Mouse (Mus musculus) kidney, adult 11 months (tissue): ENCODE measurements around the gene Cmas.

ENCODE experiments used
- DNase-seq: peaks from one replicate; pipeline ENCODE4 v3.0.0; 2022

Gene Cmas

DNA sequence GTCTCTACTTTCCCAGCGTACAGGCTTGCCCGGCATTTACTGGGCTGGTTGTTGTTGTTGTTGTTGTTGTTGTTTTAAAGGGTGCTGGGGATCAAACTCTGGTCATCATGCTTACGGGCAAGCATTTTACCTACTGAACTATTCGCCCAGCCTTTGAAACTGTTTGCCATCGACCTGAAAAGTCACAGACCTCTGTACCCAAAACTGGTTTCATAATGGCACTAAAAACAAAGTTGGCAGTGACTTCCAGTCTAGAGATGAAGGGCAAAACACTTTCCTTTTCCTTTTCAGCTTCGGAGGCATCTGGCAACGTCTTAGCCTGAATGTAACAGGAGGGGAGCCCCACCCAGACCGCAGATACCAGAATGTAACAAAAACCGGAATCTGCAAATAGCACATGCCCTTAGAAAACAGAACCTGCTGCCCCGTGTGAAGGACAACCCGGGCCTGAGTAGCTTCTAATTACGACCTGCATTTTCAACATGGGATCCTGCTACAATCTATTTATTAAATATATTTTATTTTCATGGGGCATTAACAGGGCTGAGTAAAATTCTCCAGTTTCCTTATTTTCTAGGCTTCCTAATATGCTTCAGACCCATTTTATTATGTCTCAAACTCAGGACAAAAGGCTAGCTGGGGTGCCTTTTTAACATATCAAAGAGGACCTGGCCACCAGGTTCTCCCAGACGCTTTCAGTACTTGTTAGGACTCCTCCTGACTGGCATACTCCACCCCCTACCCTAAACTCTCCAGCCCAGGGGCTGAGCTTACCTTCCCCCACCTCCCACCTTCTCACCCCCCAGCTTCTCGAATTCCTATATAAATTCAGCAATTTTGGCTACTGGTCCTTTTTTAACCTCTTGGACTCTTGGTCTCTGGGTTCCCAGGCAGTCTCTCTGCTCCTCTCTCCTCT is 3.9 kb upstream of the Cmas start:
- no peak for DNase-seq

DNA sequence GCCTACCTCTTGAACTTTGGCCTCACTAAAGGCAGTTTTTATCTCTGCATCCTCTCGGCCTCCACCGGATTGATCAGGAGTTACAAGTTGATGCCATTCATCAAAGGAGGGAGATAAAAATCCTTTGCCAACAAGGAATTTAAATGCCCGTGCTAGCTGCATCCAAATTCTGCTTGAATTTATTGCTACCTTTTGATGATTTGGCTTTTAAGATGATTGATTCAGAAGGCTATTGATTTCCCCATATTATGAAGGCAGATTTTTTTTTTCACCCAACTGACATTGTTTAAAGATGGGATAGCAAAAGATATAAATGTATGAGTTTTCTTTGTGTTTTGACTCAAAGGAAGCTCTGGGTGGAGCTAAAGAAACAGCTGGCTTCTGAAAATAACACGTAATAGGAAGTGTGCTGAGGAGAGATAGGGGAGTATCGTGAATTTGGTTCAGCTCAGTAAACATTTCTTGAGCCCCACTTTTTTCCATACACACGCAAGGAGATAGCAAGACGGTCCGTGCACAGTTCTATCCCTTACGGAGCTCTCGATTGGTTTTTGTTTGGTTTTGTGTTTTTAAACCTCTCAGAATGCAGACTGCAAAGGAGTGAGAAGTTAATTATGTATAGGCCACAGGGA is 964 bp downstream of the Cmas start:
- DNase-seq = no peak

DNA sequence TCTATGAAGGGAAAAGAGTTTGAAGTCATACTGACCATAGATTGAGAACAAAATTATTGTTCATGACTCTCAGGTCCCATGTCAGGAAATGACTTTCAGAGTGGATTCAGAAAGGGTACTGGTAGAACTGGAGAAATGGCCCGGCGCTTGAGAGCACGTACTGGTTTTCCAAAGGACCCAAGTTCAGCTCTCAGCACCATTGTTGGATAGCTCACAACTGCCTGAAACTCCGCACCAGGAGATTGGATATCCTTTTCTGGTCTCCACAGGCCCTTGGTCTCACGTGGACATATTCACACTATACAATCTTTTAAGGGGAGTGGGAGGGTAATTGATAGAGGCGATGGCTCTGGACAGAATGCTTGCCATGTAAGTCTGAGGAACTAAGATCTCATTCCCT is 1.5 kb downstream of the Cmas start:
- no peak for DNase-seq

DNA sequence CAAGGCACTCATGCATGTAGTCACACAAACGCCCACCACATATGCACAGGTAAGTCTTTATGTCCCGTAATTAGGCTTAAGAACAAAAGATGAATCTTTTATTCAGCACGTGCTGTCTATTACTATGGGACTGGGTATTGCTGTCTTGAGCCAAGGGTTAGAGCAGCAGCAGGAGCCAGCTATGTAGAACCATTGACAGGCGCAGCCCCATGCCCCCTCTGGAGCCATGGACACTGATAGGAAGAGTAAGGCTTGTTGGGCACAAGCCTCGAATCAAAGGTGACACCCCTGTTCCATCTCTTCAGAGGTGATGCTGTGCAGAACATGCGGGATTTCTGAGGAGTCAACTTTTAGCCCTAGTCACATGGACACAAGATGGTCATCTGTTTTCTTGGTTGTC is 2.1 kb downstream of the Cmas start:
- DNase-seq = no peak

DNA sequence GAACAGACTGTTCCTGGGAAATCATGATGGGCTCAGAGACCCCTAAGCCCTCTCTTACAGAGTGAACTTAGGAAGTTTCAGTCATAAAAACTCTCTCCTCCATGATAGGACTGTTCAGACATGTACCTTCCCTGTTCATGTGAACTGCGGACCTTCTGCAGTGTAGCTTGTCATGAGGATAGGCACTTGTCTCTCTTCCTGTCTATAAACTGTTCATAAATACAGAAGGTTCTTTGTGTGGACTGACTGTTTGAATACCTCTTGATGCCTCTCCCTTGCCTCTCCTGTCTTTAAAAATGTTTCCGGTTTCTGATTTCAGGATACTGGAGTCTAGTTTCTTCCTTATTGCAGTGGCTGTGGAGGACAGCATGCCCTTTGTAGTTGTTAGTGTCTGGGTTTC is 3.1 kb downstream of the Cmas start:
- DNase-seq = no peak

DNA sequence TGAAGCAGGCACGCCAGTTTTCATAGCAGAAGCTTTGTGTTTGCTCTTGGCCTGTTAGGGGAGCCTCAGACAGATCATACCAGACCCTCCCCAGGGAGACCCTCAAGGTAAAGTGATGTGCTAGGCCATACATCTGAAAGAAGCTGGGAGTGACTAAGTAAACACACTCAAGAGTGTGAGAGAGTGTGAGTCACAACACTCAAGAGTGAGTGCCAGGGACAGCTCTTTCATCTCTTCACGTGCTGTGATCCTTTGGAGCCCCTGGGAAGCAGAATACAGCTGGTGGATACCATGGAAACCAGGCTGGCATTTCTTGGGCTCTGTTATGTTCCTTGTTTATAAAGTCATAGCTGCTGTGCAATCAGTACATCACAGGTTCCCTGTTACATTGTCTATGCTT is 8.4 kb downstream of the Cmas start:
- no peak for DNase-seq

DNA sequence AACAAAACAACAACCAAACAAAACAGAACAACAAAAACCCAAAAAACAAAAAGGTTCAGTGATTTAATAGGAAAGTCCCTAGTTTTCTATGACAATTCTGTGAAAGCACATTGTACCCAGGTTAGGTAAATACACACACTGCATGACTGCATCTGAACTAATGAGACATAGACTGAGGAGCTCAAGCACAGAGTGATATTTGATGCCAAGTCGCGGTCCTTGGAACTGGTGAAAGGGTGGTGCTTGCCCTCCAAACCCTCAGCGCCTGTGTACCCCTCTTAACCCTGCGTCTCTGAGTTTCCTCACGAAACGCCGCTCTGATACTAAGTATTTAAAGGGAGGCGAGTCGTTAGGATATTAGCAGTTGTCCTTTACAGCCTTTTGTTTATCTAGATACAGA is 10.8 kb downstream of the Cmas start:
- no peak for DNase-seq

DNA sequence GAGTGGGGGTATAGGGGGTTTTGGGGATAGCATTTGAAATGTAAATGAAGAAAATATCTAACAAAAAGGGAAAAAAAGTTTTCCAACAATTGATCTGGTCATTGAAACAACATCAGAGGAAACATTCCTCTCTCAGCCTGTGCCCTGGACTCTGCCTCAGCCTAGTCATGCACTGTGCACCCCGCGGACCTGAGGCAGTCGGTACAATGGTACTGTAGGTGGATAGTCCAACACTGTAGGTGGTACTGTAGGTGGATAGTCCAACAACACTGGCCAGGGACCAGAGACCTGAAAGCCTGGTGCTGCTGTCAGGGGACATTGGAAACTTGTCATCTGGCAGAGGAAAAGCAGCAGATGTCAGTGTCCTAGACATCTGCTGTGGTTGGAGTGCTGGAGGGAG is 13.4 kb downstream of the Cmas start:
- peak; percentile 63 for DNase-seq

DNA sequence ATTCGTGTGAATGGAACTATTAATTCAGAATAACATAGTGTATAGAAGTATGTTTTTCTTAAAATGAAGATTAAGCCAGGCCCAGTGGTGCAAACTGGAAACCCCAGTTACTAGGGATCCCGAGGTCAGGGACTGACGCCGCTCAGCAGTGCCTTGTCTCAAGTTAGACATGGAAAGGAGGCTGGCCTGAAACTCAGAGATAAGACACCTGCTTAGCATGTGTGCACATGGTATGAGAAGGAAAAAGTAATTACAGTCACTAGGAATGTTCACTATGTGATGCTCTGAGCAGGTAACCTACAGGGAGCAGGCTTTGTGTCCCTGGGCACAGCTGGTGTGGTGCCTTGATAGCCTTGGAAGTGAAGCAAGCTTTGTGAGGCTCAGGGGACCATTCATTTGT is 15.2 kb downstream of the Cmas start:
- no peak for DNase-seq

DNA sequence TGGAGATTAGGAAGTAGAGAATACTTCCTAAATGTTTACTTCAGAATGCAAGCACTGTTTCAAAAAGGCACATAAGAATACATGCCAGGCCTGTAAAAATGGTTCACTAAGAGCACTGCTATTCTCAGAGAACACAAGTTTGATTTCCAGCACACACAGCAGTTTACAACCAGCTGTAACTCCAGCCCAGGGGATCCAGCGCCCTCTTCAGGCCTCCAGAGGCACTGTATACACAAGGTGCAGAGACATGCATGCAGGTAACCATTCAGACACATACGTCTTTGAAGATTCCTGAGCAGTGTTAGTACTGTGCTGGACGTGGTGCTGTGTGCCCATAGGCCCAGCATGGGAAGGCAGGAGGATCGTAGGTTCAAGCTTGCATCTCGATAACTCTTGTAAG is 17.1 kb downstream of the Cmas start:
- no peak for DNase-seq

DNA sequence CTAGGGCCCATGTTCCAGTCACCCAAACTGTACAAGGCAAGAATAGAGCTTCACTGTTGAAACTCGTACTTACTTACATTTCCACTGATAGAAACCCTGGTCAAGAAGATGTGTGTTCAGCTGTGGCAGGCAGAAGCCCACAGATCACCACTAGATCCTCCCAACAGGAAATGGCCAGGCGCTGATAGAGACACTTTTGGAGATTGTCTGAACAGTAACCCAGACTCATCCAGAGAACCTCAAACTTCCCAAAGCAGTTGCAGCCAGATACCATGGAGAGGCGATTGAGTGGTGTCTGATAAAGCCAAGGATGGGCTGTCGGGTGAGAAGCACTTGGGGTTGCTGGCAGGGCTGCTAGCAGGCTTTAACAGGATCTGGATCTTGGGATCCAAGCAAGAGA is 20.4 kb downstream of the Cmas start:
- no peak for DNase-seq

DNA sequence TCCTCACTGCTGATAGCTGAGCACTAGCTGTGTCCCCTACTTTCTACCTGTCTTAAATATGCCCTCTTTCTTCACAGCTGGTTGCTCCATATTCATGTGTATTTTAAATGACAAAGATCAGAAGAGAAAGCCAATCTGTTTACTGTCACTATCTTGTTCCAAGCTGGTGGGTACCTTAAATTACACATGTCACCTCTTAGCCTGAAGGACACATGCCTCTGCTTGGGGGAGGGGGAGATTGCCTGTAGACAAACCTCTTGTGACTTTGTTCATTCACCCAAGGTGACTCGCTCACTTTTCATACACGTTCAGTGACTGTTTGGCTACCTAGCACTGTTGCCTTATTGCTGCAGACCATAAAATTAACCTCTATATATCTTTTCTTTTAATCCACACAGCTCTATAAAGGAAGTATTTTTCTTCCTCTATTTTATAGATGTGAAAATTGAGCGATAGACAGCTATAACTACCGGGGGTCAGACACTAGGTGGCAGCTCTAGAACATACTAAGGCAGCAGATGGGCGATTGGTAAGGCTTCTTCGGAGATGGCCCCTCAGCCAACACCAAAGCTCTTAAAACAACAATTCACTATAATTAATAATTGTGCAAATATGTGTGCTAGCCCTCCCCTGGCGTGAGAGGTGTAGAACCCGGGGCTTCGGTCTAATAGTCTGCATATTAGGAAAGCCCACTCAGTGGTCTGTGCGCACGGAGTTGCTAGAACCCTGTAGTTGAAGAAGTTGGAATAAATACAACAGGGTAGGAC is 22.7 kb downstream of the Cmas start:
- peak; percentile 21 for DNase-seq

DNA sequence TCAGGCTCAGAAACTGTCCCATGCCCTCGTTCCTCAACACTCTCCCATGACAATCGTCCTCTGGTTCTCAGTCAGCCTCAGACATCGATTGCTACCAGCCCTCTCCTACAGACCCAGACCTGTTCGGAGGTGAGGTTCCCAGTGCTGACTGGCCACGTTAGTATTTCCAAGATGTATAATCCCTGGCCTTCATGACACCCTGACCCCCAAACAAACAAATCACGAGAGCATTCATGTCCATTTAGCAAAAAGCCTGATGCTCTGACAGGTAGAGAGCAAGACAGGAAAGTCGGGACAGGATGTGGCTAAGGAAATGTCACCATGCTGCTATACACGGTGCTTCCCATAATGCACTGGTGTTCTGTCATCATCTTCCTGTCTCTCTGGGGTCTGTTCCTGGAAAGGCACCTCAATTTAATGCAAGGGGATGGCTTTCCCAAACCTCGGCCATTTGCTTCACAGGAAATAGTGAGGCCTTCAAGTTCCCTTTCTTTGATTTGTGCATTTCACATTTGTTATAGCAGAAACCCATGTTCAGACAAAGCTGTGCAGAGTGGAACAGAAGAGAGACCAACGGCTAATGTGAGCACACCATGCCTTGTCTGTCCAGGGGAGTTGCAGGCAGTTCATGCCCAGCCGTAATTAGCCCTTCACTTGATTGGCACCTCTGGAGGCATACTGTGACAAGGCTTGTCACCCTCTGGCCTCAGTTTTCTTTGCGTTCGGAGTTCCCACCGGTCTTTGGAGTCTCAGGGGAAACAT is 23.5 kb downstream of the Cmas start:
- DNase-seq = no peak

DNA sequence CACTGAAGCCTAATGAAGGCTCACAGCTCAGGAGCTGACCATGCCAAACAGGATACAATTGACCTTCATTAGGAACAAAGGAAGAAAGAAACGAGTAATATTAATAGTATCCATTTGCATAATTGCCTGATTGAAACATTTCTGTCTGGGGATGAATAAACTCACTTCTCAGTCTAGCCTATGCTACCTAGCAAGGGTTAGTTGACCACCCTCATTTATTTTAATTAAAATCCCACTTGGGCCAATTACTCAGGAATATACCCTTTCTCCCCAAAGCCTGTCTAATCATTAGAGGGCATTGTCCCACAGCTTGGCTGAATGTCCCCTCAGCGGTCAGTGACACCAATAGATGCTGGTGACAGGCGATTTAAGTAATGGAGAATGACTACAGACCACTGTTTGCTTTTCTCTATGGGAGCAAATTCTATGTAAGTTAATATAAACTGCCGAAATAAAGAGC is 24.1 kb downstream of the Cmas start:
- DNase-seq = no peak

DNA sequence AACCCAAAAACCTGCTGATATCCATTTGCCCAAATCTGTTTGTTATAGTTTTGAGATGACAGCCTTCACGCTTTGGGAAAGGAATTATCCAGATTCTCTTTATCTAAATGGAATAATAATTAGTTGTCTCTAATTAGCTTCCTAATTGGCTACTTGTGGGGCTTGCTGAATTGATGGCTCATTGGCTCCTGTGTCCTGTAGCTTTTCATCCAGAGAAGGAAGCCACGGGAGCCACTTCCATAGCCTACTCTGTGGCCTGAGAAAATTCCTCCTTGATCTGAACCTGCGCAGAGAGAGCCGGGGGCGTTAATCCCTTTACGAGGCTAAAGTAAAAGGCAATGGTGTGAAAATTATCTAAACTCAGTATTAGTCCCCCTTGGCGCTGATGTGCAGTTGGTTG is 24.8 kb downstream of the Cmas start:
- DNase-seq = no peak

DNA sequence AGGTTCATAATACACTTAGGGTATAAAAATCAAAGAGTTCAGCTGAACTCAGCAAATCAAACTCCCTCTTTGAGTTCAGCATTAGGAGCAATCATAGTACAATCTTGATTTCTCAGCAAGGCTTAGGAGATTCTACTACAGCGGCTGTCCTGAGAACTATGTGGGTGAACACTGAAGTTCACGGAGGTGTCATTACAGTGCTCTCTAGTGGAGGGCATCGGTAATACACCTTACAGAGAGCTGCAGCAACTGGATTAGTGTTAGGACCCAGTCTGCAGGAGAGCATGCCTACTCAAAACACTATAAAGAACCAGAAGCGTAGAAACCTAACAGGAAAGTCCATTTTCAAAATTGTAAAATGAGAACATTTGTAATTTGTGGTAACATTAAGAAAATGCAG is 28.9 kb downstream of the Cmas start:
- peak; percentile 39 for DNase-seq

DNA sequence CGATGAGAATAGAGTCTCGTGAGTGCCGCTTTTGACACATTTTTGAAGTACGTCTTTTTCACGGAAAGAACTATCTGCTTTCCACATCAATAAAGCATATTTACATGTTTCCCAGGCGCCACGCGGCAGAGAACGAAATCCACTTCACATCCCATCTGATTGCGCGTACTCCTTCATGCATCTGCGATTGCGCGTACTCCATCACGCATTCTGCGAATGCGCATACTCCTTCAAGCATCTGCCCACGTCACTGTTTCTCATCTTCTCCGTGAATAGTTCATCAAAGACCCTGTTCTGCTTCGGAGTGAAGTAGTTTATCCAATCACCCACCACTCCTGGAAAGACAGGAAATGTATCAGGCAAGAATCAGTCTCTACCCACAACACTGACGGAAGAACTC is 29.6 kb downstream of the Cmas start:
- DNase-seq = no peak

DNA sequence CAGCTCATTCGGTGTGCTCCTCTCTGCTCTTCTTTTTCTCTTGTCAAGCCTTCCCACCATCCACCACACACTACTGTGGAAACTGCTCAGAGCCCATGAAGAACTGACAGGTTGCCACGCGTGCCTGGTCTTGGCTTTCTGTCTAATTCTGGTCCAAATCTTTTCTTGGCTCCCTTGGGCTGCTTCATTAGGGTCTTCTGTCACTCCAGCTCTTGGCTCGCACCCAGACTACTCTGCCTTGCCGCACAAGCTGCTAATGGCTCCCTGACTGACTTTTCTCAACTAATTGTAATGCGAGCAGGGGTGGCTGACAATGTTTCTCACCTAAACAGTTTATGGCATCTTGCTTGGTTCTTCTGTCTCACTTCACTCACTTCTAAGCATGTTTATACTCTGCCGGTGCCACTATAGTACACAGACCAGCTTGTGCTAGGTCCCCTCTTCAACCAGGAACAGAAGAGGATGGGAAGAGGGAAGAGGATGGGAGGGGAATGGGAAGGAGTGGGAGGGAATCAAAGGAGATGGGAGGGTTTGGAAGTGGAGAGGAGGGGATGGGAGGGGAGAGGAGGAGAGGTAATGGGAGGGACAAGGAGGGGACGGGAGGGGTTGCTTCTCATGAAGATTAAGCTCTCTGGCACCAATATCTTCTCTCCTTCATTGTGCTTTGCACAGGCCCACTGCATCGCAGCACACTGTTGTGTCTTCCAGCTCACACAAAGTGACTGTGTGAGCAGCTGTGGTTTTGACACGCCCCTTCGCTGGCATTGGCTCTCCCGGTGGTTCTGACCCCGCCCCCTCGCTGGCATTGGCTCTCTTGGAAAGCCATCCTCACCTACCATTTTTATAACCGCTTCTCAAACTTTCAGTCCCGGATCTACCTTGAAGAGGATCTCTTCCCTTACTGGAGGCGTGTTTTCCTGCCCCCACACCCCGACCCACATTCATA is 31.8 kb downstream of the Cmas start:
- DNase-seq = no peak

DNA sequence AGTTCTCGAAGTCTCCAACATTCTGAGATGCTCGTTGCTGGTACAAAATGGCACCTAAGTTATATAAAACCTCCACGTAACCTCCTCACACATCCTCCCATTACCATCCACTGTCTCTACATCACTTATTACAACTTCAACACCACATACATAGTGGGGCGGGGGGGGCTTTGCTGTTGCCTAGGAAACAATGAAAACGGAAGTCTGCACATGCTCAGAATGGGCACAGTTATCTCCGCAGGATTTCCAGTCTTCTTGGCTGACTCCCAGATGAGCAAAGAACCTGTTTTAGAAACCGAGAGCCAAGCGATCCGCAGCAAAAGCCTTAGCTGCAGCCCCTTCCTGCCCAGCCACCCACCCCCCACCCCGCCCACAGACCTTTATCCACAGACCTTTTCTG is 33.2 kb downstream of the Cmas start:
- DNase-seq = no peak

DNA sequence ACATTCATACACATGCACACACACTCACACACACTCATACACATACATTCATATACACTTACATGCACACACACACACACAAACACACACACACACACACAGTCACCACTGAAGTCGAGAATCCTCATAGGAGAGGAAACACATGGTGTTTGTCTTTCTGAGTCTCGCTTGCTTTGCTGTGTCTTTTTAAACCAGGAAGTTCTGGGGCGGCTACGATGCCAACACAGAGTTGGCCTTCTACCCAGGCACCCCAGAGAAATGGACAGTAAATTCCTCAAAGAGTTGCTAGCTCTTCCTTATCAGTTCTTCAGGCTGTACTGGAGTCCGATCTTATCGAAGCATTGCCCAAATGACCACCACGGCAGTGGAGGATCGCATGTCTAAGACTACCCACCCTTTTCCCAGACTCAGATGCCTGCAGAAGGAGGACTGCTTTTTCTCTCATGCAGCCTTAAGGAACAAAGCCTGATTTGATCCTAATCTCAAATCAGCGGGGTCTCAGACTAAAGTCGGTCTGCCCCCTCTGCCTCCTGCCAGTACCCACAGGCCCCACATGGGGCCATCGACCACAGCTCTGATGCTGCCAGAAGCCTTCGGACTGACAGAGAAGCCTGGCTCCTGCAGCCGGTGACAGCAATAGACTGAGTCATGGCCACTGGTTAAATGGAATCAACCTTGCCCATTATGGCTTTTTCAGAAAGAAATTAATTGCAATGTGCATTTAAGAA is 35.9 kb downstream of the Cmas start:
- DNase-seq = no peak

DNA sequence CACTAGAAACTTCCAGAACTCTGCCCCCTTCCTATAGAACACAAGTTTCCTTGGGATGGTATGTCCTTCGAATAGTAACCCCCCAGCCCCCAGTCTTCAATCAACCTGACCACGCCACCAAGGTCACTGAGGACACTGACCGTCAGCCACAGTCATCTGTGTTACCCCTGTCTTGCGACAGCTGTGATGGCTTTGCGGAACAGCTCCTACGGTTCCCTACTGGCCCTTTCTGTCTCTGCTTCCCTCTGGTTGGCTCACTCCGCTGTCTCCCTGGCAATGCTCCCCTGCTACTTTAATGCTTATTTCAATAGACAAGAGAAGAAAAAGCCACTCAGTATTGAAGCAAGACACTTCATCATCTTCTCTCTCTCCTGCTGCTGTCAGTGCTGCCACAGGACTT is 37.0 kb downstream of the Cmas start:
- no peak for DNase-seq
